Mouse (Mus musculus) brain, embryonic 14.5 days (tissue): ENCODE data around the gene Scfd2.

Experiments
- CTCF ChIP-seq: fragments of 200-500 bp; IDR thresholded peaks from 2 replicates; pipeline ENCODE4 v1.5.1; 2012; ENCODE audit warnings: inconsistent platforms, mild to moderate bottlenecking, moderate library complexity, borderline replicate concordance; ENCODE audit not compliant: insufficient read depth, insufficient read length; ENCODE audit errors: extremely low read depth
- POLR2A ChIP-seq: fragments of 200-500 bp; IDR thresholded peaks from 2 replicates; pipeline ENCODE4 v1.6.1; 2012; ENCODE audit warnings: mild to moderate bottlenecking, inconsistent platforms, borderline replicate concordance; ENCODE audit not compliant: poor library complexity, insufficient read depth, insufficient read length, severe bottlenecking; ENCODE audit errors: extremely low read depth

DNA sequence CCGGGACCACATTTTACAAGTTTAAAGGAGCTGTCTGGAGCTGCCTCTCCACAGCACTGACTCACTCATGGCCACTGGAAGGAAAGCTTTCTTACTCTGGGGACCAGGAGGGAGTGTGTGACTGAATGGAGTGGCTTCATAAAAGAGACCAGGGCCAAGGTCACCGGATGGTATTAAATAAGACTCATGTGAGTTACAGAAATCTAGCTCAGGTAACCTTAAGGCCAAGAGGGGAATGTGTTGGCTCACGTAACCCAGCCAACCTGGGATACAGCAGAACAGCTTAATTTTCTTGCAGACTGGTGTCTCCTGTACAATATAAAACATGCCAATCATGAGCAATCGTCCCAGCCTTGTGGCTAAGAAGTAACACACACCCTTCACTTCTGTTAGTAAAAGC lies 267.0 kb downstream of the Scfd2 start:
- no peak for TF ChIP-seq POLR2A
- no peak for TF ChIP-seq CTCF
